Mouse (Mus musculus) intestine, postnatal 0 days (tissue): ENCODE measurements around the gene Prpsap1. TPM values are rescaled to one million over a fixed set of nuclear protein-coding genes. Genes with fewer than 3 reads are reported as not detected.

Experiments used
- ATAC-seq: fragments of 200-750 bp; cut with Nextera tagmentation; 2 replicates; pipeline ENCODE4 v1.8.0; 2017; ENCODE audit warnings: mild to moderate bottlenecking, moderate TSS enrichment, moderate library complexity
- H3K27ac ChIP-seq: fragments of 300-500 bp; sonication (generic); 2 replicates; pipeline ENCODE4 v1.5.1; 2014; ENCODE audit warnings: mild to moderate bottlenecking, low read depth, low read length, moderate library complexity
- H3K27me3 ChIP-seq: fragments of 300-500 bp; sonication (generic); replicated peaks from 2 replicates; pipeline ENCODE4 v1.6.1; 2014; ENCODE audit warnings: low read length, mixed read lengths; ENCODE audit not compliant: control insufficient read depth, insufficient read depth
- H3K36me3 ChIP-seq: fragments of 300-500 bp; sonication (generic); 2 replicates; pipeline ENCODE4 v1.6.1; 2014; ENCODE audit warnings: mild to moderate bottlenecking, moderate library complexity; ENCODE audit not compliant: control insufficient read depth, insufficient read depth
- H3K4me1 ChIP-seq: fragments of 300-500 bp; sonication (generic); replicated peaks from 2 replicates; pipeline ENCODE4 v1.6.1; 2014; ENCODE audit warnings: antibody characterized with exemption, low read length, mixed read lengths; ENCODE audit not compliant: control insufficient read depth, insufficient read depth
- H3K4me2 ChIP-seq: fragments of 300-500 bp; sonication (generic); replicated peaks from 2 replicates; pipeline ENCODE4 v1.6.1; 2014; ENCODE audit warnings: low read depth, mild to moderate bottlenecking, moderate library complexity
- H3K4me3 ChIP-seq: fragments of 300-500 bp; sonication (generic); 2 replicates; pipeline ENCODE4 v1.5.1; 2014; ENCODE audit warnings: low read depth, low read length
- H3K9ac ChIP-seq: fragments of 300-500 bp; sonication (generic); 2 replicates; pipeline ENCODE4 v1.6.1; 2014; ENCODE audit warnings: mild to moderate bottlenecking, low read depth, low read length
- H3K9me3 ChIP-seq: fragments of 300-500 bp; sonication (generic); 2 replicates; pipeline ENCODE4 v1.6.1; 2016; ENCODE audit warnings: mixed run types; ENCODE audit not compliant: control insufficient read depth
- CTCF ChIP-seq: sonication (generic); IDR thresholded peaks from 2 replicates; pipeline ENCODE4 v1.5.1; 2016; ENCODE audit warnings: low read depth, mild to moderate bottlenecking, control low read depth, antibody characterized with exemption, moderate library complexity
- WGBS: fragments of 180-500 bp; shearing (Covaris S2); extraction: QIAGEN DNeasy Blood & Tissue Kit; methylation state at CpG from one replicate; pipeline ENCODE4 v1.1.7; 2014; 5-methylcytosine and 5-hydroxymethylcytosine counted together
- polyA plus RNA-seq: library from polyadenylated mRNA; unstranded; fragments of >200 nt; fragmentation: Nextera tagmentation; extraction: Ambion mirVana; gene quantifications from 2 replicates; pipeline ENCODE4 v1.2.1, GENCODE M21; 2015

The Prpsap1 gene
- polyA plus RNA-seq, 1 experiment from 2014 or later, result 177 TPM

DNA sequence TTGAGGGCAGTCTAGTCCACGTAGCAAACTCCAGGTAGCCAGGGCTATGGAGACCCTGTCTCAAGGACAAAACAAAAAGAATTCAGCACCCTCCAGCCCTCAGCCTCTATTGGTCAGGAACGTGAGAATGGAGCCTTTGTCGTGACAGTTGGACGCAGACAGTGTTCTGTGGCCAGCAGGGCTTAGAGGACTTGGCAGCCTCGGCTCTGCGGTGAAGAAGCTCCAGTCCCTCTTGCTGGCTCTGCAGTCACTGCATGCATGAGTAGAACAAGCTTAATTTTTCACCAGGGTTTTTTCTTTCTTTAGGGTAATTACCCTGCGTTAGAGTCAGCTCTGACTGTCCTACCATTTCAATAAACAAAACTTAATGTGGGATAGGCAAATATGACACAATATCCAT, 12.2 kb downstream of the Prpsap1 start:
- H3K36me3 ChIP-seq, result peaks cover 97% of the 10 kb centered on the region
- no peaks in the 10 kb centered on the region for H3K9me3 ChIP-seq
- H3K4me3 ChIP-seq, result no peak overlapping the region
- no peaks in the 10 kb centered on the region for H3K27me3 ChIP-seq
- no peak overlapping the region for H3K27ac ChIP-seq
- H3K9ac ChIP-seq, result no peak overlapping the region
- H3K4me2 ChIP-seq, result no peak overlapping the region
- H3K4me1 ChIP-seq, result no peaks in the 10 kb centered on the region
- no peak for ATAC-seq
- 88% methylated on average over 7 of the region's 7 CpGs for WGBS
- TF ChIP-seq CTCF, result no peak

DNA sequence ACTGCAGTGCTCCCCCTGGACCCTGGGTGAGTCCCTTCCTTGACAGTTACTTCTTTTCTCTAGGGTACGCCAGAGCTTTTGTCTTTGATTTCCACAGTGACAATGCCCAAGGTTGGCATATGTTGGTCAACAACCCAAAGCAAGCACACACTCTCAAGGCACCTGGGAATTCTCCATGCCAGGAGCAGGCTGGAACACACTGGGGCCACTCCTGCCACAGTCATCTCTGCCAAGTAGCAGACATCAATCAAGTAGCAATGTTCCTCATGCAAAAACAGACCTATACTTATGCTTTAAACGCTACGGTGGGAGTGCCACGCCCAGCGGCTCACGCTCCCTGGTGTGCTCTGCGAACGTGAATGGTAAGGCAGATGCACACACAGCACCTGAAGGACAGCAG, 13.0 kb downstream of the Prpsap1 start:
- Histone ChIP-seq H3K4me2 (no peak overlapping the region), H3K9ac (no peak overlapping the region), H3K4me3 (no peak overlapping the region), H3K4me1 (no peaks in the 10 kb centered on the region), H3K9me3 (no peaks in the 10 kb centered on the region), H3K27me3 (no peaks in the 10 kb centered on the region), H3K27ac (no peak overlapping the region), H3K36me3 (peaks cover 99% of the 10 kb centered on the region)
- no peak for TF ChIP-seq CTCF
- 90% methylated on average over 8 of the region's 8 CpGs for WGBS
- no peak for ATAC-seq

DNA sequence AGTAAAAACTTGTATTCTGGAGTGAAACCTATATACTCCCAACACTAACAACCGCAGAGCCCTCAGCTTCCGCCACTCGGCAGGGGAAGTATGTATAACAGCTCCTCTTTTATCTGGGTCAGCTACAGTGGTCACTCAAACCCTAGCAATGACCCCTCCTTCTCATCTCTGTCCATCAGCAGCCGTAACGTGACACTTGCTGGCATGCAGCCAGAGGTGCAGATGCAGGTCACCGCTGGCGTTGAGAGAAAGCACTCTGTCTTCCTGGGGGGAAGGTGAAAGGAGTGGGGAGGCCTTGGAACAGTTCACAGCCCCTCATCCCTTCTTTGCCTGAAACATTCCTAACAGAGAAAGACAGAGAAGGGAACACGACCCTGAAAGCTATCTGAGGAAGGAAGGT, 14.2 kb downstream of the Prpsap1 start:
- peaks cover 99% of the 10 kb centered on the region for H3K36me3 ChIP-seq
- H3K27me3 ChIP-seq, result no peaks in the 10 kb centered on the region
- no peak for TF ChIP-seq CTCF
- no peaks in the 10 kb centered on the region for H3K4me1 ChIP-seq
- H3K4me3 ChIP-seq, result no peak overlapping the region
- no peaks in the 10 kb centered on the region for H3K9me3 ChIP-seq
- no peak overlapping the region for H3K9ac ChIP-seq
- H3K27ac ChIP-seq, result no peak overlapping the region
- WGBS, result 55% methylated on average over 8 of the region's 8 CpGs
- H3K4me2 ChIP-seq, result no peak overlapping the region
- no peak for ATAC-seq

DNA sequence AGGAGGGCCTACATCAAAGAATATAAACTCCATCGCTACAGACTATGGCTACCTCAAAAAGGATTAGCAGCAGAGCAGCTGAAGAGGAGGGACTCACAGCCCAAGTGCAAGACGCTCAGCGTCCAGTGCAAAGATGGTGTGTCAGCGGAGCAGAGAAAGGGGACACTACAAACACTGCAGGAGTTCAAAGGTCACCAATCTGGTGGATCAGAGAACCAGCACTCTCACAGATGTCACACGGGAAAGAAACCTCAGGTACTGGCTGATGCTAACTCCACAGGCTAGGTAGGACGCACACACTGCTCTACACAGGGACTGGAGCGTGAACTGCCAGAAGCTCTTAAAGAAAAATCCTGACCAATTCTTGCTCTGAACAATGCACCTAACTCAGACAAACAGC, 15.0 kb downstream of the Prpsap1 start:
- H3K4me1 ChIP-seq, result no peaks in the 10 kb centered on the region
- H3K4me2 ChIP-seq, result no peak overlapping the region
- H3K4me3 ChIP-seq, result no peak overlapping the region
- whole genome bisulfite sequencing, result 82% methylated on average over 7 of the region's 7 CpGs
- peaks cover 97% of the 10 kb centered on the region for H3K36me3 ChIP-seq
- H3K27ac ChIP-seq, result no peak overlapping the region
- H3K9ac ChIP-seq, result no peak overlapping the region
- no peaks in the 10 kb centered on the region for H3K9me3 ChIP-seq
- ATAC-seq, result no peak
- TF ChIP-seq CTCF, result no peak
- H3K27me3 ChIP-seq, result no peaks in the 10 kb centered on the region

DNA sequence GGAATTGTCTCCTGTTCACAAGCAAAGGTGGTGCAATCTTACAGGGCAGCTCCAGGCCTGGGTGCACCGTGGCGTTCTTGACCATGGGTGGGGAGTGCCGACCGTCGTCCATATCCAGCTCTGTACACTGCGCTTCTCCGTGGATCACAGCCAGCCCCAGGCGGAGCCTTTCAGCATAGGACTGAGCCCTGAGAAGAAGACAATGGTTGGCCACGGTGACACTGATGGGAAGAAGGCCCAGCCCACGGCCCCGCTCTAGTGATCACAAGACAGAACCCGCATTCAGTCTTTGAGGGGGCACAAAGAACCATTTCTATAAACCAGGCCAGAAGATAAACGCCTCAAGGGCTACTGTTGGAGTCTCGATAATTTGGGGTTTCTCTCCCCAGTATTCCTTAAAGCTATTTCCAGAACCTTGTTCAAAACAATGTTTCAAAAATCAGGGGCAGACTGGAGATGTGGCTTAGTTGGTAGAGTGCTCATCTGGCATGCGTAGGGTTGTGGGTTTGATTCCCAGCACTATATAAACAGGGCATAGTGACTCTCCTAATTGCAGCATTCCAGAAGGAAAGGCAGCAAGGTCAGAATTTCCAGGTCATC, 16.7 kb downstream of the Prpsap1 start:
- no peaks in the 10 kb centered on the region for H3K4me1 ChIP-seq
- no peak overlapping the region; the same call in 1 of the 2 replicates for H3K27ac ChIP-seq
- 93% methylated on average over 15 of the region's 15 CpGs for WGBS
- peaks cover 97% of the 10 kb centered on the region for H3K36me3 ChIP-seq
- no peaks in the 10 kb centered on the region for H3K9me3 ChIP-seq
- no peak overlapping the region for H3K4me2 ChIP-seq
- no peak overlapping the region for H3K9ac ChIP-seq
- ATAC-seq, result no peak
- H3K4me3 ChIP-seq, result no peak overlapping the region
- no peak for TF ChIP-seq CTCF
- H3K27me3 ChIP-seq, result no peaks in the 10 kb centered on the region

DNA sequence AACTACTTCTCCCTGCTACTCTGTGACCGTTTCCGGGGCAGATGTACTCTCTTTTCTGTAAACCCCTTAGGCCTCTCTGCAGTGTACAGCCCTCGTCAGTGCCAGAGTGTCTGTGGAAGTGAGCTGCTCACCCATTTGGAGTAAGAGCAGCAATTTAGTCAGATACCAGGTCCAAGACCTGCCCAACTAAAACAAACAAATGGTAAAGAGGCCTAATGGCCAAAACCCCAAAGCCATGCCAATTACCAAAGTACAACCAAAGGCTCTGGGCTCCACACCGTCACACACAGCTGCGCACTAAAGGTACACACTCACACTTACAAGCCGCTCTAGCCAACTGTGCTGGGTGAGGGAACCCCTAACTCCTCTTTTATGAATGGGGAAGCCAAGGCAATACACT, 17.3 kb downstream of the Prpsap1 start:
- no peak overlapping the region; the same call in 1 of the 2 replicates for H3K27ac ChIP-seq
- H3K4me1 ChIP-seq, result no peaks in the 10 kb centered on the region
- peaks cover 97% of the 10 kb centered on the region for H3K36me3 ChIP-seq
- H3K4me3 ChIP-seq, result no peak overlapping the region
- TF ChIP-seq CTCF, result no peak
- no peak for ATAC-seq
- no peaks in the 10 kb centered on the region for H3K27me3 ChIP-seq
- WGBS, result 84% methylated on average over 6 of the region's 6 CpGs
- no peaks in the 10 kb centered on the region for H3K9me3 ChIP-seq
- H3K9ac ChIP-seq, result no peak overlapping the region
- H3K4me2 ChIP-seq, result no peak overlapping the region

DNA sequence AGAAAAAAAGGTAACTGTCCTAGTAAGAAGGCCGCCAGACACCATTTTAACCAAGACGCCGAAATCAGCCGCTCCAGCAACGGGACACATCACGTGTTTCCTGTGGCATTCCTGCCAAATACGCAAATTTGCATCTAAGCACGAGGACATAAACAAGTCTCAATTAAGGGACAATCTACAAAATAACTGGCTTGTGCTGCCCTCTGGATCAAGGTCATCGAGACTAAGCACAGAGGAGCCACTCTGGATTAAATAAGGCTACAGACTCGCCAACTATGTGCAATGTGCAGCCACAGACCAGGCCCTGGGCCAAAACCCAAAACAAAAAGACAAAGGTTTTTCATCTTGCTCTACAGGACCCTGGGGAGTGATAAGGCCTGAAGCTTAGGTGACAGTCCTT, 18.0 kb downstream of the Prpsap1 start:
- no peak for ATAC-seq
- no peak for TF ChIP-seq CTCF
- H3K36me3 ChIP-seq, result peaks cover 97% of the 10 kb centered on the region

More for the DNA sequence above, 18.0 kb downstream of the Prpsap1 start:
- Histone ChIP-seq H3K4me1 (no peaks in the 10 kb centered on the region), H3K9me3 (no peaks in the 10 kb centered on the region), H3K27me3 (no peaks in the 10 kb centered on the region), H3K27ac (no peak overlapping the region), H3K4me3 (no peak overlapping the region), H3K4me2 (no peak overlapping the region), H3K9ac (no peak overlapping the region)
- WGBS, result 93% methylated on average over 10 of the region's 10 CpGs
